Mouse (Mus musculus): ENCODE results near the gene Plvap.

Plvap gene

GRCm38 (mm10) chr8:71464513-71465500, 46.7 kb downstream of the Plvap start, which contains the start of gene Mrpl34:
Gene Mrpl34 (plus strand): TSS chr8:71464959.
- DNase-seq: peak; percentile 95

DNA sequence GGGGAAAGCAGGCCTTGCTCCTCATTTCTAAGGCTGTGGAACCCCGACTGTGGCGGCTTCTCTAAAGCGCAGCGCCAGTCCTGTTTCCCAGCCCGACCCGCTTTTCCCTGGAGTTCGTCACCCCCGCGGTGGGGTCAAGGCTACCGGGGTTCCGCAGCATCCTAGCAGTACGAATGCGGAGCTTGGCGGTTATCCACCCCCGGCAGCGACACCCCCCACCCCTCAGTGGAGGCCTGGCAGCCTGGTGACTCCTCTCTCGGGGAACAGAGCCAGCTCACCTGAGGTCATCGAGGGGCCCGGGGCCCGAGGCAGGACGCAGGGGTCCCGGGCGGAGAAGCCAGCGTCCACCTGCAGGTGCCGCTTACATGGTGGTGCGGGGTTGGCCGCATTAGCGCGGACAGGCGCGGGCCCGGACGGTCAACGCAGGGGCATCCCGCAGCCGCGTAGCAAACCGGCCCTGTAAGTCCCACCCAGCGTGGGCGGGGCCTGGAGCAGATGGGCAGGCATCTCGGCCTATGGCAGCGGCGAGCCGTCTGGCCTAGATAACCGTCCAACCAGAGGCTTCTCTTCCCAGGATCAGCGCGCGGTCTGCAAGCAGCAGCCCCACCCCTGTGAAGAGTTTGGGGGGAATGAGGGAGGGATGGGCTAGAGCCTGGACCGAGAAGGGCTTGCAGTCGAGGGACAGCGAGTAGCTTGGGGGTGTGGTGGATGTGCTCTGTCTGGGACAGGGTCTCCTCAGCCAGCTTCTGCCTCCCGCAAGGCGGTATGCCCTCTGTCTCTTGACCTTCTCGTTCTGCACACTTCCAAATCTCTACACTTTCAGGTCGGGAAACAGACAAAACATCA, 48.1 kb downstream of the Plvap start, which contains the start of gene Abhd8:
Abhd8 (minus strand) TSS at position 468 of the 846 bp plus-strand sequence.
- DNase-seq: peak; percentile 97

GRCm38 (mm10) chr8:71462786-71463185, 48.8 kb downstream of the Plvap start:
- DNase-seq: no peak

GRCm38 (mm10) chr8:71462191-71462590, 49.4 kb downstream of the Plvap start:
- DNase-seq: no peak

- no peak for DNase-seq
Observed at GRCm38 (mm10) chr8:71461152-71461840, 50.3 kb downstream of the Plvap start.

GRCm38 (mm10) chr8:71460716-71461115, 50.8 kb downstream of the Plvap start:
- no peak for DNase-seq

DNA sequence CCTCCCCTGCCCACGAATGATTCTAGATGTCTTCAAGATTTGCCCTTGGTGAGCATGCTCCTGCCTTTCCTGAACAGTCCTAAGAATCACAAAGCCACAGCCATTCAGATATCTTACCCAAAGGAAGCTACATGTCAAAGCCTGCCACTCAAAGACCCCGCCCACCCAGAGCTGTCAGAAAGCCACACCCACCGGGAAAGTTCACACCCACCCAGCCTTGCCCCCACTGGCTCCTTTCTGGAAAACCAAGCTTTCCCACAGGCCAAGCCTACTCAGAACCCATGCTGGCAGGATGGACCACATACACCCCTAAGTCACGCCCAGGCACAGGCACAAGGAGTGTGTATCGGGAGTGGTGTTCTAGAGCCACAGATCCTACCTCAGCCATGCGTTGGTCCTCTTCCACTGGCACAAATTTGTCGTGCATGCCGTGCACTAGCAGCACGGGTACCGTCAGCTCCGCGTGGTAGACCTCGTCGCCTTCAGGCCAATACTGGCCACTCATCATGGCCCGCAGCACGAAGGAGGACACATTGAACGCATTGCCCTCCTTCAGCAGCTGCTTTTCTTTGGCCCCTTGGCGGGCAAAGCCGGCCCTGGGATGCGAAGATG, 53.8 kb downstream of the Plvap start:
- no peak for DNase-seq

GRCm38 (mm10) chr8:71456906-71457305, 54.6 kb downstream of the Plvap start:
- no peak for DNase-seq

DNA sequence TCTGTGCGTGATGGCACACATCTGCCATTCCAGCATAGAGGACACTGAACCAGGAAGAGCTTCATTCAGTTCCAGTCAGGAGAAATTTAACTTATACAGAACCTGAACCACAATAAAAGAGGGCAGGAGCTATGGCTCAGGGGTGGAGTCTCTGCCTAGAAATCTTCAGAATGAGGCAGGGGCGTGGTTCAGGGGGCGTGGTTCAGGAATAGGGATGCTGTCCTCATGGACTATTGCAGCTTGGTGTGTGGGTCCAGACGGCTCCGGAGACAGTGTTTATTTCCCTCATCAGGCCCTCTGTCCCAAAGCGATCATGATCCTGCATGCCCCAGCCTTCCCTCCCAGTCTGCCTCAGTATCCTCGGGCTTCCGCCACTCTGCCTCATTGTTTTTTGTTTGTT, 56.9 kb downstream of the Plvap start:
- DNase-seq: no peak

DNA sequence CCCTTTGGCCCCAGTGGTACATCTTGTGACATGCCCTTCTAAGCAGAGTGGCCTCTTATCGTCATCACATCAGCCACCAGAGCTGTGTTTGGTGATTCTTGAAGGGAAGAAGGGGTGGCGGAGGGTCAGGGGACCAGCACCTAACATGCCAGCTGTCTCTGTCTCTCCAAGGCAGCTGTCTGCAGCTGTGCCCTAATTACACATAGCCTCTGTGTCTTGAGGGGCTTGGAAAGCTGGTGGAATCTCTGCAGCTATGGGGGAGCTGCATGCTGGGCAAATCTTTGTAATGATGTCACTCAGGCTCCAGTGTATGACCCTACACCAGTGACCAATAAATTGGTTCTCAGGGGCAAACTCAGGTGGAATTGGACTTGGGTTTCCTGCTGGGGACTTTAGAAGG, 58.9 kb downstream of the Plvap start:
- no peak for DNase-seq

DNA sequence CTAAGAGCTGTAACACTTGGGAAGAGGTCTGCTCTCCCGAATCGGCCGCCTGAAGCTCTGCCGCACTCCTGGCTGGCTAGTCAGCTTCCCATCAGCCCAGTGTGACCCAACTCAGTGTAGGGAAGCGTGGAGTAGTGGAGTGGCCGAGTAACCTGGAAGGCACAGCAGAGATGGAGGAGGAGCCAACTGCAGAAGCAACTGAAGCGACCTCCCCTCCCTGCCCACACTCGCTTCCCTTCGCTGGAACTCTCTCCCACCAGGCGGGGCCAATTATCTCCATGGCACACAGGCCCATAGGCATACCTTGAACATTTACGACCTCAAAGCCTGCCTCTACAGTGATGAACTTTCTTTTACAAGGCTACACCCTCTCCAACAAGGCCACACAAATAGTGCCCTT, 59.8 kb downstream of the Plvap start:
- no peak for DNase-seq

GRCm38 (mm10) chr8:71451337-71451736, 60.2 kb downstream of the Plvap start:
- DNase-seq: no peak

Data from right cerebral cortex, postnatal 4 days (tissue).